Mouse (Mus musculus) ES-Bruce4 (cell line): ENCODE measurements around the gene Man1a2.

Source experiments
- CTCF ChIP-seq: IDR thresholded peaks from one replicate; pipeline ENCODE4 v1.8.1; 2011; ENCODE audit warnings: low read depth, low read length
- EP300 ChIP-seq: IDR thresholded peaks from 2 replicates; pipeline ENCODE4 v1.6.1; 2011; ENCODE audit warnings: low read depth, low read length; ENCODE audit not compliant: insufficient read depth
- POLR2A ChIP-seq: IDR thresholded peaks from one replicate; pipeline ENCODE4 v1.8.1; 2011; ENCODE audit warnings: low read length; ENCODE audit not compliant: insufficient read depth

- no peak for TF ChIP-seq POLR2A
- TF ChIP-seq CTCF, result no peak
- TF ChIP-seq EP300, result no peak
These were observed 46.0 kb upstream of the Man1a2 start for GRCm38 (mm10) chr3:100731347-100731746.
